ENCODE assay signal across 9 mouse cellular contexts in genomic region chr1:46022262-46022661, GRCm38 (mm10). TPM values are rescaled to one million over a fixed set of nuclear protein-coding genes. Genes with fewer than 3 reads are reported as not detected.
DNase-seq lines count a peak whose midpoint lies in the region; ATAC-seq and TF ChIP-seq lines count a peak whose summit lies in the region.
"Had no signal": no experiment of that assay in that cellular context is flagged by ENCODE, and none has a peak within 500 bp of the region (broad histone marks: within the 10 kb centered on the region; RNA-seq: fewer than 3 reads in every experiment).

No protein-coding gene starts in this region.

- peak; percentile 21 for TF ChIP-seq CTCF in E14TG2a.4 (conservative IDR thresholded peaks at IDR 0.05; ENCODE audit: low read length)

- WGBS in heart, embryonic 11.5 days (ENCODE audit: insufficient replicate concordance): 24% methylated on average over 2 of the region's 2 CpGs
- WGBS in hindbrain, embryonic 16.5 days: 38% methylated on average over 2 of the region's 2 CpGs
- WGBS in limb, embryonic 14.5 days: 21% methylated on average over 2 of the region's 2 CpGs

- H3K9me3 ChIP-seq in heart, embryonic 11.5 days (replicated peaks; ENCODE audit: control insufficient read depth, low read length): no peaks in the 10 kb centered on the region
- no peaks in the 10 kb centered on the region for H3K9me3 ChIP-seq in E14TG2a.4 (ENCODE audit: low read length)
- no peaks in the 10 kb centered on the region for H3K9me3 ChIP-seq in hindbrain, embryonic 16.5 days (ENCODE audit: control insufficient read depth, low read length)
- H3K9me3 ChIP-seq in limb, embryonic 14.5 days (ENCODE audit: control insufficient read depth, low read length): no peaks in the 10 kb centered on the region
- H3K9me3 ChIP-seq: neural tube, embryonic 12.5 days had no signal

- TF ChIP-seq POLR2A in limb, embryonic 14.5 days (IDR thresholded peaks at IDR 0.05; ENCODE audit: borderline replicate concordance, extremely low read depth, insufficient read depth, insufficient read length): no peak

- H3K9ac ChIP-seq in heart, embryonic 11.5 days (ENCODE audit: low read depth, low read length): no peak overlapping the region
- no peak overlapping the region for H3K9ac ChIP-seq in hindbrain, embryonic 16.5 days (ENCODE audit: low read depth, low read length)
- no peak overlapping the region for H3K9ac ChIP-seq in limb, embryonic 14.5 days (ENCODE audit: low read depth, low read length, severe bottlenecking)
- H3K9ac ChIP-seq: neural tube, embryonic 12.5 days had no signal

- peak; percentile 21 for DNase-seq in heart, adult 8-10 months (ENCODE audit: low spot score)
- DNase-seq in brain, embryonic 18.5 days (ENCODE audit: low read depth, low spot score): peak; percentile 18
- DNase-seq in limb, embryonic 14.5 days (ENCODE audit: low spot score): peak; percentile 64
- no peak for DNase-seq in spleen, adult 18-20 months
- no peak for DNase-seq in gastrocnemius, postnatal 25 days

- ATAC-seq in heart, embryonic 11.5 days (replicated peaks; ENCODE audit: insufficient number of reproducible peaks, low FRiP score, low TSS enrichment): no peak
- peak; percentile 88 for ATAC-seq in hindbrain, embryonic 16.5 days
- ATAC-seq in limb, embryonic 14.5 days (ENCODE audit: low FRiP score, low read depth): peak; percentile 47; the same call in 1 of the 2 replicates

- H3K4me3 ChIP-seq in heart, embryonic 11.5 days (ENCODE audit: low read depth, low read length): no peak overlapping the region
- H3K4me3 ChIP-seq in E14TG2a.4 (replicated peaks; ENCODE audit: low read length): no peak overlapping the region
- H3K4me3 ChIP-seq in hindbrain, embryonic 16.5 days (ENCODE audit: low read length): no peak overlapping the region
- no peak overlapping the region for H3K4me3 ChIP-seq in limb, embryonic 14.5 days (replicated peaks; ENCODE audit: low read length)
- H3K4me3 ChIP-seq: neural tube, embryonic 12.5 days had no signal

- no peaks in the 10 kb centered on the region for H3K4me1 ChIP-seq in heart, embryonic 11.5 days (ENCODE audit: control insufficient read depth, insufficient read depth, low read length)
- H3K4me1 ChIP-seq in E14TG2a.4 (replicated peaks; ENCODE audit: low read depth, low read length): no peaks in the 10 kb centered on the region
- H3K4me1 ChIP-seq in hindbrain, embryonic 16.5 days (ENCODE audit: control insufficient read depth, insufficient read depth, low read depth, low read length): no peaks in the 10 kb centered on the region
- H3K4me1 ChIP-seq in limb, embryonic 14.5 days (ENCODE audit: control insufficient read depth, insufficient read depth, low read length): no peaks in the 10 kb centered on the region
- H3K4me1 ChIP-seq: neural tube, embryonic 12.5 days had no signal

- no peak overlapping the region for H3K27ac ChIP-seq in heart, embryonic 11.5 days (ENCODE audit: low read depth, low read length)
- H3K27ac ChIP-seq in hindbrain, embryonic 16.5 days (ENCODE audit: low read depth, low read length): no peak overlapping the region
- no peak overlapping the region for H3K27ac ChIP-seq in limb, embryonic 14.5 days (replicated peaks; ENCODE audit: low read depth, low read length)
- H3K27ac ChIP-seq: neural tube, embryonic 12.5 days had no signal

- H3K4me2 ChIP-seq in heart, embryonic 11.5 days: no peak overlapping the region
- H3K4me2 ChIP-seq in hindbrain, embryonic 16.5 days (ENCODE audit: low read length): no peak overlapping the region
- no peak overlapping the region for H3K4me2 ChIP-seq in limb, embryonic 14.5 days (replicated peaks; ENCODE audit: low read depth, low read length, severe bottlenecking)
- H3K4me2 ChIP-seq: neural tube, embryonic 12.5 days had no signal

- no peaks in the 10 kb centered on the region for H3K27me3 ChIP-seq in heart, embryonic 11.5 days (ENCODE audit: control insufficient read depth, insufficient read depth, low read length)
- H3K27me3 ChIP-seq in E14TG2a.4 (ENCODE audit: insufficient read depth, low read length): no peaks in the 10 kb centered on the region
- no peaks in the 10 kb centered on the region for H3K27me3 ChIP-seq in hindbrain, embryonic 16.5 days (replicated peaks; ENCODE audit: control insufficient read depth, insufficient read depth, low read length)
- no peaks in the 10 kb centered on the region for H3K27me3 ChIP-seq in limb, embryonic 14.5 days (ENCODE audit: control insufficient read depth, insufficient read depth, low read length)
- H3K27me3 ChIP-seq: neural tube, embryonic 12.5 days had no signal

- no peaks in the 10 kb centered on the region for H3K36me3 ChIP-seq in heart, embryonic 11.5 days (ENCODE audit: control insufficient read depth, insufficient read depth, low read length)
- H3K36me3 ChIP-seq in E14TG2a.4 (ENCODE audit: insufficient read depth, low read length): no peaks in the 10 kb centered on the region
- no peaks in the 10 kb centered on the region for H3K36me3 ChIP-seq in hindbrain, embryonic 16.5 days (ENCODE audit: control insufficient read depth, insufficient read depth, low read length)
- H3K36me3 ChIP-seq in limb, embryonic 14.5 days (ENCODE audit: control insufficient read depth, insufficient read depth, low read length): no peaks in the 10 kb centered on the region
- H3K36me3 ChIP-seq: neural tube, embryonic 12.5 days had no signal

RNA-seq across cellular contexts. Expression of gene Dnah7b, which starts 43.9 kb away (rescaled TPM):
- 1 to 10 TPM in 2 of 4 experiments, under 1 TPM in 2; 0.69 to 2.1 (median 0.89) TPM for total RNA-seq in heart, adult 8-10 months (2022)
- polyA plus RNA-seq in heart, embryonic 11.5 days (2014; fragmentation: Nextera tagmentation; extraction: Ambion mirVana): 3.0 and 3.8 TPM in 2 replicates
- 2.5 and 3.2 TPM in 2 replicates for polyA plus RNA-seq in hindbrain, embryonic 16.5 days (2015; fragmentation: Nextera tagmentation; extraction: Ambion mirVana)
- polyA plus RNA-seq in limb, embryonic 14.5 days (2012; rRNA removed): 4.5 and 4.9 TPM in 2 replicates
- 2.3 and 2.7 TPM in 2 replicates for polyA plus RNA-seq in limb, embryonic 14.5 days (2014; fragmentation: Nextera tagmentation; extraction: Ambion mirVana)
- under 1 TPM; 0.11 to 0.23 TPM for total RNA-seq in gastrocnemius, postnatal 25 days (2021)

Comparison
In these comparisons a context has a peak if more than half of its experiments do, and no peak if none do; other contexts are left out.
1. DNase-seq: peak in heart, adult 8-10 months (single experiment), brain, embryonic 18.5 days (single experiment) and limb, embryonic 14.5 days (single experiment); none in spleen, adult 18-20 months (0 of 2) and gastrocnemius, postnatal 25 days (single experiment).